Mouse (Mus musculus) C2C12 (cell line): ENCODE measurements at regions not wholly inside any gene's neighbourhood (a gene's known extent, or its start where the extent isn't known, plus 50 kb on each side); places are given as distances from the start of the nearest gene placed in this dataset.

Experiments used
- CEBPB ChIP-seq: IDR thresholded peaks from one replicate; pipeline ENCODE4 v1.6.1; 2011; ENCODE audit warnings: low read depth, mild to moderate bottlenecking, control low read depth, moderate library complexity
- CTCF ChIP-seq: IDR thresholded peaks from one replicate; pipeline ENCODE4 v1.5.1; 2011; ENCODE audit not compliant: control insufficient read depth, insufficient read depth, insufficient read length
- MAX ChIP-seq: IDR thresholded peaks from one replicate; pipeline ENCODE4 v1.6.1; 2011; ENCODE audit warnings: mild to moderate bottlenecking, control low read depth
- USF1 ChIP-seq: IDR thresholded peaks from one replicate; pipeline ENCODE4 v1.6.1; 2011; ENCODE audit warnings: low read depth, mild to moderate bottlenecking, control low read depth, moderate library complexity

- TF ChIP-seq USF1 (no peak), CEBPB (no peak), MAX (no peak), CTCF (no peak)
Observed at GRCm38 (mm10) chr7:115106041-115106440, 362.5 kb downstream of the Insc start.
